Mouse (Mus musculus): Measurements from ENCODE around the gene Chit1.
A peak's percentile ranks its signal among the peaks of the same experiment; 100 is the strongest.

Gene Chit1

GRCm38 (mm10) chr1:134098726-134099515, 12.1 kb upstream of the Chit1 start:
- DNase-seq (ENCODE audit: low read depth, low spot score): peak; percentile 89

GRCm38 (mm10) chr1:134099516-134100235, 11.4 kb upstream of the Chit1 start:
- DNase-seq (ENCODE audit: low read depth, low spot score): no peak

DNA sequence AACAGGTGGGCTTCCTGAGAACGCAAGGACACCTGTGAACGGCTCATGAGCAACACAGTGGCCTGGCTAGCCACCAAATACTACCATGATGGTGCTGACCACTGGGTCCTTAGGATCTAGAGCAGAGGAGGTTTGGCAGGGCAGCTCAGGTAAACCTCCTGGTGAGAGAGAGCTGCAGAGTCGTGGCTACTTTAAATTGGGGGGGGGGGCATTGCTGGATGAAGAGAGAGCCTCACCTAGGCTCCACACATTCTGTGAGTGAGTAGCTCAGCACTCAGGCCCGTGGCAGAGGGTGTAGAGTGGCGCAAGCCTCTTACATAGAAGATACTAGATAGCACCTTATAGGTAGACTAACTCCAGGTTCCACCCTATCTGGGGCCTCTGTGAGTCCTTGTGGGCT, 10.6 kb upstream of the Chit1 start:
- DNase-seq (ENCODE audit: low read depth, low spot score): no peak

GRCm38 (mm10) chr1:134100928-134101327, 10.1 kb upstream of the Chit1 start:
- DNase-seq (ENCODE audit: low read depth, low spot score): no peak

GRCm38 (mm10) chr1:134101593-134101992, 9.4 kb upstream of the Chit1 start:
- DNase-seq (ENCODE audit: low read depth, low spot score): no peak

GRCm38 (mm10) chr1:134103861-134104260, 7.2 kb upstream of the Chit1 start:
- DNase-seq (ENCODE audit: low read depth, low spot score): no peak

GRCm38 (mm10) chr1:134105043-134105763, 5.8 kb upstream of the Chit1 start:
- DNase-seq (ENCODE audit: low read depth, low spot score): no peak

DNA sequence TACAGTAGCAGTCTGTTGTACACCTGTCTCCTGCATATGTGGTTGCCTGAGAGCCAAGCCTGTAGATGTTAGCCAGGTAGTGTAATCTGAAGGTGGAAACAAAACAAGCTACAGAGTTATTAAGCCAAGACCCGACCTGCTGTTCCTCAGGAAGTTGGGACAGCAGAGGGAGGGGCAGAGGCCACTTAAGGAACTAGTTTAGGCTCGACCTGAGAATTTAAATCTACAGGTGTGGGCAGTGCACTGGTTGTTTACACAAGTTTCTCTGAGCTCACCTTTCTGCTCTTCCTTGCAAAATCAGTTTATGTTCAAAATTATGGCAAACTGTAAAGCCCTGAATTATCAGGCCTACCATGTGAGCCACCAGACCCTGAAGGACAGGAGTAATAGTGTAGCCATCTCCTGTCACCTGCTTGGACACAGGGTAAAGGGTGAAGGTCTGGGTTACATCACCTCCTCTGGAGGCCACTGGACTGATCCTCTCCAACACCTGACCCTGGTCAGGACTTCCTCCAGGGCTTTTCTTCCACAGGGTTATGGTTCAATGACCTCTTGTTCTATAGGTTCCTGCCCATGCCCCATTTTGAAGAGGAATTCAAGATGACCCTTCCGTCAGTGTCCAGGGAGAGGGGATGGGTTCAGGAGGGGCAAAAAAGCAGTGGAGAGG, 5.1 kb upstream of the Chit1 start:
- no peak for DNase-seq (ENCODE audit: low read depth, low spot score)

DNA sequence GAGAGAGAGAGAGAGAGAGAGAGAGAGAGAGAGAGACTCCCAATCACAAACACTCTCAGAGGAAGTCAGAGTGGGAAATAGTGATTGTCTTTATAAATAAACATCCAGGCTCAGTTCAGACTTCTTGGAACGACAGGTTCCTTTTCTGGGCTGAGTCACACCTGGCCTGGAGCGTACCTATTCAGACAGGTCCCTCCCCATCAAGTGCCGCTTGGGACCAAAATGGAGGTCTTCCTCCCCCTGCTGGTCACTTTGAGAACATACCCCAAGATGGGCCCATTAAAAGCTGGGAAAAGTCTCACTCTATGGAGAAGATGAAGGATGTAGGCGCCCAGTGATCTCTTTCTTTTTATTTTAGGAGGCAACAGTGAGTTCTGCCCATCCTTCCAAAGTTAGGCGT, 4.3 kb upstream of the Chit1 start:
- peak; percentile 78 for DNase-seq (ENCODE audit: low read depth, low spot score)

DNA sequence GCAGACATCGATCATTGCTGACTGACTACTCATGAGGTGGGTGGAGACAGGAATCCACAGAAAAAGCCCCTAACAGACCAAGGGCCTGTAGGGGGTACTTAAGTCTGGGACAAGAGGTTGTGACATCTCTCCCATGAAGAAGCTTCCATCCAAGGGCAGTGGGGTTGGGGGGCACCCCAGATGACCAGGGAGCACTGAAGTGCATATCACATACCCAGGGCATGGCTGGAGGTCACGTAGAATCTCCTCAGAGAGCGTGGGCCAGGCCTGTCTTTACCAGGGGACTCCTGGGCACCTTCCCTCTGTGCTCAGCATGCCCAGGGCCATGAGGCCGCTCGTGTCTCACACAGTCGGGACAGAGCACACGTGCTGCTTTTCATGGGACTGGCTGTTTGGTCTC, 3.3 kb upstream of the Chit1 start:
- DNase-seq (ENCODE audit: low read depth, low spot score): no peak

- no peak for DNase-seq (ENCODE audit: low read depth, low spot score)
These were observed 1.0 kb upstream of the Chit1 start for GRCm38 (mm10) chr1:134110015-134110414.

GRCm38 (mm10) chr1:134110449-134110848, 593 bp upstream of the Chit1 start:
- DNase-seq (ENCODE audit: low read depth, low spot score): no peak

- no peak for DNase-seq (ENCODE audit: low read depth, low spot score)
These were observed 2.5 kb downstream of the Chit1 start for GRCm38 (mm10) chr1:134113560-134113959.

GRCm38 (mm10) chr1:134114018-134114417, 3.0 kb downstream of the Chit1 start:
- no peak for DNase-seq (ENCODE audit: low read depth, low spot score)

GRCm38 (mm10) chr1:134114730-134115129, 3.7 kb downstream of the Chit1 start:
- no peak for DNase-seq (ENCODE audit: low read depth, low spot score)

DNA sequence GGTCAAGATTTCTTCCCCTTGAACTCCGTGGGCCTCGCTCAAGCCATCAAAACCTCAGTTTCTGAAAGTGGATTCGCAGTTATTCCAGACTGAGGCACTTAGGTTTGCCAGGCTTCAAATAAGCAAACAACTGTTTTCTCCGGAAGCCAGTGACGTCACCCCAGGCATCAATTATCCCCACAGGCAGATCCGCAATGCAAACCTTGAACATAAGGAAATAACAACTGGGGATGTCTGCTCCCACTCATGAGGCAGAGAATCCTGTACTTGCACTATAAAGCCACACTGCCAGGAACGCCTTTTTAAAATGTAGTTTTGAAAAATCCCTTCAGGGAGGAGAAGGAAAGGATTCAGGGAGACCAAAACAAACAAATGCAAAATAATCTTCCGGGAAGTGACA, 4.4 kb downstream of the Chit1 start:
- DNase-seq (ENCODE audit: low read depth, low spot score): no peak

GRCm38 (mm10) chr1:134117110-134117509, 6.1 kb downstream of the Chit1 start:
- no peak for DNase-seq (ENCODE audit: low read depth, low spot score)

- peak; percentile 56 for DNase-seq (ENCODE audit: low read depth, low spot score)
These were observed 9.1 kb downstream of the Chit1 start for GRCm38 (mm10) chr1:134120179-134120578.

DNA sequence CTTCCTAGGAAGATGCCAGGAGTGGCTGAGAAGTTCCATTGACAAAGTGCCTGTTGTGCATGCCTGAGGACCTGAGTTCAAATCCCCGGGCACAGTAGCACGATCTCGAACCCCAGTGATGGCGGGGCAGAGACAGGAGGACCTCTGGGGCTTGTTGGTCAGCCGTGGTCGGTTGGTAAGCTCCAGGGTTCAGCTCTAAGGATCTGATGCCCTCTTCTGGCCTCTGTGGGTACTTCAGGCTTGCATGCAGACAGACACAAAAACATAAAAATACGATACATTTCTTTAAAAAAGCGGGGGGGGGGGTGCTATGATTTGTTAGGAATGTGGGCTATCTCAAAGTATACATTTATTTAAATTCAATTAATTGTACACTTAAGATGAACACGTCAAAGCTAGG, 11.2 kb downstream of the Chit1 start:
- DNase-seq (ENCODE audit: low read depth, low spot score): peak; percentile 30

DNA sequence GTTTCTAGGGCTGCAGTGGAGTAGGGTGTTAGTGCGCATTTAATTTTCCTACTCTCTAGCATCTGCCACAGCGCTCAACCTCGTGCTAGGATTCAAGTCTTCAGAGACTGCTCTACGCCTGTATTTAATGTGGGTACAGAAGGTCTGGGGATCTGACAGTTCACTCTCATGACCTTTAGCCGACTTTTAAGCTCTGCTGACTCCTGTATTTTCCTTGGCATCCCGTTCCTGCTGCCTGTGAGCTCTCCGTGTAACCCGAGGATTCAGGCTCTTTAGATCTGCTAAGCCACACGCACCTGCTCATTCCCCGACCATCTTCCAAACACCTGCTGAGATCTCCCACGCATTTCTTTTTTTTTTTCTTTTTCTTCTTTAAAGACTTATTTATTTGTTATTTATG, 22.3 kb downstream of the Chit1 start:
- DNase-seq (ENCODE audit: low read depth, low spot score): no peak

DNA sequence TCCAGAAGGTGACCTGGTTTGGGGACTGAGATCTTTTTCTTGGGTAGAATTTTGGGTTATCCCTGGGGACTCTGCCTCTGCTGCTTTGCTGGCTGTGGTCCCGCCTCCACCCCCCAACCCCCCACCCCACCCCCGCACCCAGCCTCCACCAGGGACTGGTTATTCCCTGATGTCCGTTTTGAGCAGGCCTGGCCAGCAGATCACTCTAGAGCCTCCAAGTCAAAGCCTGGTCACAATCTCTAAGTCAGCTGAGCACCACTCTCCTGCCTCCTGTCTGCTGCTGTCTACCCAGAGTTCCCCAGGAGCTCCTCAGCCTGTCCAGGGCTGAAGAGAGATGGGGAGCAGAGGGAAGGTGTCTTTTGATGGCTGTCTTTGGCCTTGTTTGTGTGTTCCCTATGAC, 25.3 kb downstream of the Chit1 start:
- DNase-seq (ENCODE audit: low read depth, low spot score): no peak

DNA sequence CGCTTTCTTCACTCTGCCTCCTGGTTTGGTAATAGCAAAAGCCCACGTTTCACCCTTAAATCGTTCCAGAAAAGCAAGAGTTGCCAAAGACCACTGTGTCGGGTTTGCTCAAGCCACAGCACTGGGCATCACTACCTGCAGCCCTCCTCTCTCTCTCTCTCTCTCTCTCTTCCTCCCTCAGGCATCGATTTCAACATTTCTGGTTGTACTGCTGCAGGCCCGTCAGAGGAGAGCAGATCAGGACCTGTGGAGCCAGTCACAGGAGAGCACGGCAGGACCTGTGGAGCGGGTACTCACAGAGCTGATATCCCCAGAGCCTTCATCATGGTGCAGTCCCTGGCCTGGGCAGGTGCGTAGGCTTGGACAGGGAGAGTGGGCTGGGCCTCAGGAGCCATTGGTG, 27.4 kb downstream of the Chit1 start:
- no peak for DNase-seq (ENCODE audit: low read depth, low spot score)

All from CD4-positive helper T cell, adult 2 months (primary cell).